Mouse (Mus musculus): ENCODE results near the gene Lypd8.

Gene Lypd8

GRCm38 (mm10) chr11:58399985-58400645 is 21.3 kb downstream of the Lypd8 start:
- DNase-seq (ENCODE audit: low spot score): no peak

GRCm38 (mm10) chr11:58400655-58401054 is 21.8 kb downstream of the Lypd8 start:
- DNase-seq (ENCODE audit: low spot score): no peak

- DNase-seq (ENCODE audit: low spot score): no peak
These were observed 29.2 kb downstream of the Lypd8 start for GRCm38 (mm10) chr11:58408066-58408465.

GRCm38 (mm10) chr11:58418336-58418735 is 39.5 kb downstream of the Lypd8 start:
- no peak for DNase-seq (ENCODE audit: low spot score)

GRCm38 (mm10) chr11:58420815-58421214 is 42.0 kb downstream of the Lypd8 start, which contains the start of gene 1810065E05Rik:
Gene 1810065E05Rik, plus strand, starts transcription at chr11:58421111.
- no peak for DNase-seq (ENCODE audit: low spot score)

GRCm38 (mm10) chr11:58432259-58432658 is 53.4 kb downstream of the Lypd8 start, which contains the start of gene Gm12253:
Gene Gm12253, plus strand, starts transcription at chr11:58432559.
- no peak for DNase-seq (ENCODE audit: low spot score)

- DNase-seq (ENCODE audit: low spot score): no peak
These were observed 59.0 kb downstream of the Lypd8 start for GRCm38 (mm10) chr11:58437866-58438265.

Data from testis, postnatal 14 days (tissue).